Mouse (Mus musculus): Measurements from ENCODE around the gene Ermn. TPM values are rescaled to one million over a fixed set of nuclear protein-coding genes. Genes with fewer than 3 reads are reported as not detected.
A peak's percentile ranks its signal among the peaks of the same experiment; 100 is the strongest.

The Ermn gene
- total and polyA plus RNA-seq, 2 experiments from 2014 or later, result 0.21 to 0.34 TPM

- ATAC-seq (no peak), DNase-seq (ENCODE audit: low spot score) (no peak)
- H3K9me3 ChIP-seq (ENCODE audit: low read length), result no peaks in the 10 kb centered on the region
- 86% methylated on average over 4 of the region's 4 CpGs for WGBS
- no peaks in the 10 kb centered on the region for H3K27me3 ChIP-seq (ENCODE audit: insufficient read depth, low read length)
- TF ChIP-seq CTCF (IDR thresholded peaks at IDR 0.05; ENCODE audit: low read depth), result no peak
- H3K36me3 ChIP-seq (ENCODE audit: insufficient read depth, low read length), result no peaks in the 10 kb centered on the region
- no peak overlapping the region for H3K4me3 ChIP-seq (ENCODE audit: low read length)
- no peaks in the 10 kb centered on the region for H3K4me1 ChIP-seq (ENCODE audit: insufficient read depth, low read length)
- no peak overlapping the region for H3K4me2 ChIP-seq (ENCODE audit: low read depth, low read length)
- no peak overlapping the region for H3K27ac ChIP-seq
- no peak overlapping the region for H3K9ac ChIP-seq (replicated peaks; ENCODE audit: low read length)
Measured at GRCm38 (mm10) chr2:58035635-58036034, 17.0 kb downstream of the Ermn start.

GRCm38 (mm10) chr2:58031431-58031830 is 21.2 kb downstream of the Ermn start:
- DNase-seq (ENCODE audit: low spot score), result no peak
- no peaks in the 10 kb centered on the region for H3K27me3 ChIP-seq (ENCODE audit: insufficient read depth, low read length)
- H3K9me3 ChIP-seq (ENCODE audit: low read length), result no peaks in the 10 kb centered on the region
- TF ChIP-seq CTCF (IDR thresholded peaks at IDR 0.05; ENCODE audit: low read depth), result no peak
- H3K27ac ChIP-seq, result no peak overlapping the region
- H3K4me2 ChIP-seq (ENCODE audit: low read depth, low read length), result no peak overlapping the region
- H3K4me3 ChIP-seq (ENCODE audit: low read length), result no peak overlapping the region
- 91% methylated on average over 3 of the region's 3 CpGs for WGBS
- H3K4me1 ChIP-seq (ENCODE audit: insufficient read depth, low read length), result no peaks in the 10 kb centered on the region
- H3K9ac ChIP-seq (replicated peaks; ENCODE audit: low read length), result no peak overlapping the region
- ATAC-seq, result no peak
- H3K36me3 ChIP-seq (ENCODE audit: insufficient read depth, low read length), result no peaks in the 10 kb centered on the region

- peak; percentile 79 for TF ChIP-seq CTCF (IDR thresholded peaks at IDR 0.05; ENCODE audit: low read depth)
- Histone ChIP-seq H3K36me3 (ENCODE audit: insufficient read depth, low read length) (no peaks in the 10 kb centered on the region), H3K27me3 (ENCODE audit: insufficient read depth, low read length) (no peaks in the 10 kb centered on the region), H3K4me3 (ENCODE audit: low read length) (no peak overlapping the region), H3K4me2 (ENCODE audit: low read depth, low read length) (no peak overlapping the region), H3K4me1 (ENCODE audit: insufficient read depth, low read length) (no peaks in the 10 kb centered on the region), H3K9ac (replicated peaks; ENCODE audit: low read length) (no peak overlapping the region), H3K9me3 (ENCODE audit: low read length) (no peaks in the 10 kb centered on the region), H3K27ac (no peak overlapping the region)
- 19% methylated on average over 7 of the region's 7 CpGs for WGBS
- peak; percentile 53; the same call in 1 of the 2 replicates for ATAC-seq
- DNase-seq (ENCODE audit: low spot score), result peak; percentile 90
Measured at GRCm38 (mm10) chr2:58029404-58029803, 23.3 kb downstream of the Ermn start.

- peak; percentile 11 for DNase-seq (ENCODE audit: low spot score)
- ATAC-seq, result no peak
- H3K9me3 ChIP-seq (ENCODE audit: low read length), result no peaks in the 10 kb centered on the region
Measured at GRCm38 (mm10) chr2:58026740-58027139, 25.9 kb downstream of the Ermn start.

GRCm38 (mm10) chr2:58023556-58023955 is 29.1 kb downstream of the Ermn start:
- DNase-seq (ENCODE audit: low spot score) (no peak), ATAC-seq (no peak)
- Histone ChIP-seq H3K4me1 (ENCODE audit: insufficient read depth, low read length) (no peaks in the 10 kb centered on the region), H3K9me3 (ENCODE audit: low read length) (no peaks in the 10 kb centered on the region), H3K27me3 (ENCODE audit: insufficient read depth, low read length) (no peaks in the 10 kb centered on the region), H3K27ac (no peak overlapping the region), H3K4me2 (ENCODE audit: low read depth, low read length) (no peak overlapping the region), H3K4me3 (ENCODE audit: low read length) (no peak overlapping the region), H3K9ac (replicated peaks; ENCODE audit: low read length) (no peak overlapping the region), H3K36me3 (ENCODE audit: insufficient read depth, low read length) (no peaks in the 10 kb centered on the region)
- TF ChIP-seq CTCF (IDR thresholded peaks at IDR 0.05; ENCODE audit: low read depth), result no peak
- WGBS, result 81% methylated on average over 6 of the region's 6 CpGs

More at GRCm38 (mm10) chr2:58026740-58027139, 25.9 kb downstream of the Ermn start:
- Histone ChIP-seq H3K4me3 (ENCODE audit: low read length) (no peak overlapping the region), H3K36me3 (ENCODE audit: insufficient read depth, low read length) (no peaks in the 10 kb centered on the region), H3K4me1 (ENCODE audit: insufficient read depth, low read length) (no peaks in the 10 kb centered on the region), H3K27ac (no peak overlapping the region), H3K27me3 (ENCODE audit: insufficient read depth, low read length) (no peaks in the 10 kb centered on the region), H3K4me2 (ENCODE audit: low read depth, low read length) (no peak overlapping the region), H3K9ac (replicated peaks; ENCODE audit: low read length) (no peak overlapping the region)
- no peak for TF ChIP-seq CTCF (IDR thresholded peaks at IDR 0.05; ENCODE audit: low read depth)
- whole genome bisulfite sequencing, result 82% methylated on average over 5 of the region's 5 CpGs

GRCm38 (mm10) chr2:58007081-58007480 is 45.6 kb downstream of the Ermn start:
- DNase-seq (ENCODE audit: low spot score), result no peak

GRCm38 (mm10) chr2:58001497-58001896 is 51.2 kb downstream of the Ermn start:
- ATAC-seq (no peak), DNase-seq (ENCODE audit: low spot score) (no peak)
- Histone ChIP-seq H3K4me1 (ENCODE audit: insufficient read depth, low read length) (no peaks in the 10 kb centered on the region), H3K27ac (no peak overlapping the region), H3K4me3 (ENCODE audit: low read length) (no peak overlapping the region), H3K36me3 (ENCODE audit: insufficient read depth, low read length) (no peaks in the 10 kb centered on the region), H3K27me3 (ENCODE audit: insufficient read depth, low read length) (no peaks in the 10 kb centered on the region), H3K4me2 (ENCODE audit: low read depth, low read length) (no peak overlapping the region), H3K9me3 (ENCODE audit: low read length) (no peaks in the 10 kb centered on the region), H3K9ac (replicated peaks; ENCODE audit: low read length) (no peak overlapping the region)
- 91% methylated on average over 3 of the region's 3 CpGs for WGBS
- TF ChIP-seq CTCF (IDR thresholded peaks at IDR 0.05; ENCODE audit: low read depth), result no peak

More at GRCm38 (mm10) chr2:58007081-58007480, 45.6 kb downstream of the Ermn start:
- no peak for TF ChIP-seq CTCF (IDR thresholded peaks at IDR 0.05; ENCODE audit: low read depth)
- Histone ChIP-seq H3K4me2 (ENCODE audit: low read depth, low read length) (no peak overlapping the region), H3K9me3 (ENCODE audit: low read length) (no peaks in the 10 kb centered on the region), H3K4me1 (ENCODE audit: insufficient read depth, low read length) (no peaks in the 10 kb centered on the region), H3K9ac (replicated peaks; ENCODE audit: low read length) (no peak overlapping the region), H3K27me3 (ENCODE audit: insufficient read depth, low read length) (no peaks in the 10 kb centered on the region), H3K4me3 (ENCODE audit: low read length) (no peak overlapping the region), H3K27ac (no peak overlapping the region), H3K36me3 (ENCODE audit: insufficient read depth, low read length) (no peaks in the 10 kb centered on the region)
- no peak for ATAC-seq
- WGBS, result 90% methylated on average over 5 of the region's 5 CpGs

Data from hindbrain, postnatal 0 days (tissue).